Mouse (Mus musculus): ENCODE results near the gene Abcc10. TPM values are rescaled to one million over a fixed set of nuclear protein-coding genes. Genes with fewer than 3 reads are reported as not detected.
A peak's percentile ranks its signal among the peaks of the same experiment; 100 is the strongest.

The Abcc10 gene
- polyA plus RNA-seq, 1 experiment from 2014 or later = 3.6 TPM

- no peaks in the 10 kb centered on the region for H3K36me3 ChIP-seq (replicated peaks; ENCODE audit: control insufficient read depth, insufficient read depth, low read depth, low read length)
- no peaks in the 10 kb centered on the region; the same call in 1 of the 2 replicates for H3K4me1 ChIP-seq (ENCODE audit: control insufficient read depth, insufficient read depth, low read length)
Measured at GRCm38 (mm10) chr17:46284653-46285052, 43.5 kb downstream of the Abcc10 start.

GRCm38 (mm10) chr17:46283911-46284310 lies 44.2 kb downstream of the Abcc10 start:
- Histone ChIP-seq H3K27me3 (ENCODE audit: control insufficient read depth, insufficient read depth, low read length) (no peaks in the 10 kb centered on the region), H3K4me2 (ENCODE audit: low read depth, low read length) (no peak overlapping the region), H3K9me3 (replicated peaks; ENCODE audit: control insufficient read depth, low read length) (no peaks in the 10 kb centered on the region), H3K4me3 (ENCODE audit: low read depth, low read length) (no peak overlapping the region), H3K4me1 (ENCODE audit: control insufficient read depth, insufficient read depth, low read length) (no peaks in the 10 kb centered on the region; the same call in 1 of the 2 replicates), H3K36me3 (replicated peaks; ENCODE audit: control insufficient read depth, insufficient read depth, low read depth, low read length) (no peaks in the 10 kb centered on the region), H3K9ac (replicated peaks; ENCODE audit: low read length) (no peak overlapping the region), H3K27ac (replicated peaks; ENCODE audit: low read depth, low read length) (no peak overlapping the region)
- DNase-seq (ENCODE audit: low spot score) (no peak), ATAC-seq (replicated peaks; ENCODE audit: insufficient number of reproducible peaks, low FRiP score, low TSS enrichment, low read depth) (no peak)
- 88% methylated on average over 8 of the region's 8 CpGs for WGBS

More at GRCm38 (mm10) chr17:46284653-46285052, 43.5 kb downstream of the Abcc10 start:
- Histone ChIP-seq H3K4me2 (ENCODE audit: low read depth, low read length) (no peak overlapping the region), H3K9me3 (replicated peaks; ENCODE audit: control insufficient read depth, low read length) (no peaks in the 10 kb centered on the region), H3K27ac (replicated peaks; ENCODE audit: low read depth, low read length) (no peak overlapping the region), H3K9ac (replicated peaks; ENCODE audit: low read length) (no peak overlapping the region), H3K4me3 (ENCODE audit: low read depth, low read length) (no peak overlapping the region), H3K27me3 (ENCODE audit: control insufficient read depth, insufficient read depth, low read length) (no peaks in the 10 kb centered on the region)
- WGBS = 62% methylated on average over 7 of the region's 7 CpGs
- no peak for DNase-seq (ENCODE audit: low spot score)
- no peak for ATAC-seq (replicated peaks; ENCODE audit: insufficient number of reproducible peaks, low FRiP score, low TSS enrichment, low read depth)

GRCm38 (mm10) chr17:46283140-46283539 lies 45.0 kb downstream of the Abcc10 start:
- Histone ChIP-seq H3K4me2 (ENCODE audit: low read depth, low read length) (peak overlapping the region; percentile 73), H3K27me3 (ENCODE audit: control insufficient read depth, insufficient read depth, low read length) (no peaks in the 10 kb centered on the region), H3K9me3 (replicated peaks; ENCODE audit: control insufficient read depth, low read length) (no peaks in the 10 kb centered on the region), H3K36me3 (replicated peaks; ENCODE audit: control insufficient read depth, insufficient read depth, low read depth, low read length) (no peaks in the 10 kb centered on the region), H3K4me1 (ENCODE audit: control insufficient read depth, insufficient read depth, low read length) (no peaks in the 10 kb centered on the region; the same call in 1 of the 2 replicates), H3K4me3 (ENCODE audit: low read depth, low read length) (peak overlapping the region; percentile 59), H3K9ac (replicated peaks; ENCODE audit: low read length) (no peak overlapping the region), H3K27ac (replicated peaks; ENCODE audit: low read depth, low read length) (no peak overlapping the region; the same call in 1 of the 2 replicates)
- DNase-seq (ENCODE audit: low spot score) = no peak
- WGBS = 21% methylated on average over 9 of the region's 9 CpGs
- ATAC-seq (replicated peaks; ENCODE audit: insufficient number of reproducible peaks, low FRiP score, low TSS enrichment, low read depth) = no peak

- H3K27ac ChIP-seq (replicated peaks; ENCODE audit: low read depth, low read length) = peak within 1 kb of the TSS; percentile 66
- under 1% methylated on average over 37 of the region's 37 CpGs for WGBS
- H3K9ac ChIP-seq (replicated peaks; ENCODE audit: low read length) = peak within 1 kb of the TSS; percentile 75
- ATAC-seq (replicated peaks; ENCODE audit: insufficient number of reproducible peaks, low FRiP score, low TSS enrichment, low read depth) (peak; percentile 91), DNase-seq (ENCODE audit: low spot score) (peak; percentile 94)
- peak within 1 kb of the TSS; percentile 59 for H3K4me3 ChIP-seq (ENCODE audit: low read depth, low read length)
- H3K36me3 ChIP-seq (replicated peaks; ENCODE audit: control insufficient read depth, insufficient read depth, low read depth, low read length) = no peaks in the 10 kb centered on the region
- no peaks in the 10 kb centered on the region; the same call in none of the 2 replicates for H3K4me1 ChIP-seq (ENCODE audit: control insufficient read depth, insufficient read depth, low read length)
- peak within 1 kb of the TSS; percentile 73 for H3K4me2 ChIP-seq (ENCODE audit: low read depth, low read length)
- no peaks in the 10 kb centered on the region for H3K27me3 ChIP-seq (ENCODE audit: control insufficient read depth, insufficient read depth, low read length)
- H3K9me3 ChIP-seq (replicated peaks; ENCODE audit: control insufficient read depth, low read length) = no peaks in the 10 kb centered on the region
Measured at GRCm38 (mm10) chr17:46282483-46283123, 45.5 kb downstream of the Abcc10 start, which contains the start of gene Tjap1. Tjap1 (minus strand) TSS chr17:46283026.

GRCm38 (mm10) chr17:46278011-46278765 lies 50.0 kb downstream of the Abcc10 start:
- no peak for ATAC-seq (replicated peaks; ENCODE audit: insufficient number of reproducible peaks, low FRiP score, low TSS enrichment, low read depth)
- Histone ChIP-seq H3K36me3 (replicated peaks; ENCODE audit: control insufficient read depth, insufficient read depth, low read depth, low read length) (no peaks in the 10 kb centered on the region), H3K4me2 (ENCODE audit: low read depth, low read length) (no peak overlapping the region), H3K9me3 (replicated peaks; ENCODE audit: control insufficient read depth, low read length) (no peaks in the 10 kb centered on the region), H3K9ac (replicated peaks; ENCODE audit: low read length) (no peak overlapping the region), H3K4me1 (ENCODE audit: control insufficient read depth, insufficient read depth, low read length) (no peaks in the 10 kb centered on the region; the same call in 1 of the 2 replicates), H3K27ac (replicated peaks; ENCODE audit: low read depth, low read length) (peak overlapping the region; percentile 15; the same call in 1 of the 2 replicates), H3K27me3 (ENCODE audit: control insufficient read depth, insufficient read depth, low read length) (no peaks in the 10 kb centered on the region), H3K4me3 (ENCODE audit: low read depth, low read length) (no peak overlapping the region)
- WGBS = 70% methylated on average over 12 of the region's 12 CpGs
- no peak for DNase-seq (ENCODE audit: low spot score)

GRCm38 (mm10) chr17:46277586-46277985 lies 50.6 kb downstream of the Abcc10 start:
- no peak overlapping the region for H3K4me3 ChIP-seq (ENCODE audit: low read depth, low read length)
- no peak for ATAC-seq (replicated peaks; ENCODE audit: insufficient number of reproducible peaks, low FRiP score, low TSS enrichment, low read depth)
- H3K4me1 ChIP-seq (ENCODE audit: control insufficient read depth, insufficient read depth, low read length) = no peaks in the 10 kb centered on the region; the same call in 1 of the 2 replicates
- no peak overlapping the region for H3K9ac ChIP-seq (replicated peaks; ENCODE audit: low read length)
- H3K9me3 ChIP-seq (replicated peaks; ENCODE audit: control insufficient read depth, low read length) = no peaks in the 10 kb centered on the region
- H3K27ac ChIP-seq (replicated peaks; ENCODE audit: low read depth, low read length) = peak overlapping the region; percentile 63; the same call in 1 of the 2 replicates
- peak; percentile 75 for DNase-seq (ENCODE audit: low spot score)
- 20% methylated on average over 4 of the region's 4 CpGs for WGBS
- no peaks in the 10 kb centered on the region for H3K27me3 ChIP-seq (ENCODE audit: control insufficient read depth, insufficient read depth, low read length)
- no peaks in the 10 kb centered on the region for H3K36me3 ChIP-seq (replicated peaks; ENCODE audit: control insufficient read depth, insufficient read depth, low read depth, low read length)
- H3K4me2 ChIP-seq (ENCODE audit: low read depth, low read length) = 0 out of 2 replicates have a peak overlapping the region, but pooled peaks have one; percentile 7

- Histone ChIP-seq H3K27me3 (ENCODE audit: control insufficient read depth, insufficient read depth, low read length) (no peaks in the 10 kb centered on the region), H3K9me3 (replicated peaks; ENCODE audit: control insufficient read depth, low read length) (no peaks in the 10 kb centered on the region), H3K4me3 (ENCODE audit: low read depth, low read length) (no peak overlapping the region), H3K36me3 (replicated peaks; ENCODE audit: control insufficient read depth, insufficient read depth, low read depth, low read length) (no peaks in the 10 kb centered on the region; the same call in 1 of the 2 replicates), H3K4me2 (ENCODE audit: low read depth, low read length) (no peak overlapping the region), H3K27ac (replicated peaks; ENCODE audit: low read depth, low read length) (no peak overlapping the region), H3K4me1 (ENCODE audit: control insufficient read depth, insufficient read depth, low read length) (peaks cover 2% of the 10 kb centered on the region; the same call in 1 of the 2 replicates), H3K9ac (replicated peaks; ENCODE audit: low read length) (no peak overlapping the region)
- 94% methylated on average over 10 of the region's 10 CpGs for WGBS
- no peak for ATAC-seq (replicated peaks; ENCODE audit: insufficient number of reproducible peaks, low FRiP score, low TSS enrichment, low read depth)
- no peak for DNase-seq (ENCODE audit: low spot score)
Measured at GRCm38 (mm10) chr17:46275506-46275905, 52.6 kb downstream of the Abcc10 start.

Measured in embryonic facial prominence, embryonic 11.5 days (tissue).